Mouse (Mus musculus): ENCODE data around the gene Tesc.

Tesc gene

DNA sequence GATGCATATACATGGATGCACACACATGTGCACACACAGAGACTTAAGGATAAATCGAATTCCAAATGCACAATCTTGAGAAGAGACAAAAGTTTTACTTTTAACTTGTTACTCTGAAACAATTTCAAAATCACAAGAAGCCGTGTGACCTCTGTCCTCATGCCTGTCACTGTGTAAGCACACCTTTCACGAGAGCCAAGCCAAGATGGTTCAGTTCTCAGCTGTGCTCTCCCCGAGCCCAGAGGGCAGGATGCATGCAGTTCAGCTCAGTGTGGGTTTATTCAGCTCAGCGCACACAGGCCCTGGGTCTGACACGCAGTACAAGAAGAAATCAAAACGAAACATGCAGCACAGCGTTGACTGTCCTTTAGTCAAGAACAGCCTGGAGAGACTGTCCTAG is 78.0 kb downstream of the Tesc start:
- in situ Hi-C loops (cut with MboI, MseI): no loop called here

DNA sequence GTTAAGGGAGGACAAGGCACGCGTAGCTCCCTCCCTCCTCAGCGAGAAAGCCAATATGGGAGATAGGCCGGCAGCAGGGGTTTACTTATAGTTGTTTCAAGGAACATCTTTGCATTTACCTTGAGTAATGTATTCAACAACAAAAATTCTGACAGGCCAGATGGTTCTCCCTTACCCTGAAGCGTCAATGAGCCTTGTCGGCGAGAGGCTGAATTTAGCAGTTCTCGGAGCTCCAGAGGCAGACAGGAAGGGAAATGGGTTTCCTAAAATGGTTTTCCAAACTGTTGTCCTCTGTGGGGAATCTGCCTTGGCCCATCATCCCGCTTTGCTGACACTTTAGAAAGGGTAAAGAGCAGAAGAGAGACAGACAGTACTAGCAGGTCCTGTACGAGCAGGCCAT is 79.1 kb downstream of the Tesc start:
- in situ Hi-C loops (cut with MboI, MseI): no loop called here

DNA sequence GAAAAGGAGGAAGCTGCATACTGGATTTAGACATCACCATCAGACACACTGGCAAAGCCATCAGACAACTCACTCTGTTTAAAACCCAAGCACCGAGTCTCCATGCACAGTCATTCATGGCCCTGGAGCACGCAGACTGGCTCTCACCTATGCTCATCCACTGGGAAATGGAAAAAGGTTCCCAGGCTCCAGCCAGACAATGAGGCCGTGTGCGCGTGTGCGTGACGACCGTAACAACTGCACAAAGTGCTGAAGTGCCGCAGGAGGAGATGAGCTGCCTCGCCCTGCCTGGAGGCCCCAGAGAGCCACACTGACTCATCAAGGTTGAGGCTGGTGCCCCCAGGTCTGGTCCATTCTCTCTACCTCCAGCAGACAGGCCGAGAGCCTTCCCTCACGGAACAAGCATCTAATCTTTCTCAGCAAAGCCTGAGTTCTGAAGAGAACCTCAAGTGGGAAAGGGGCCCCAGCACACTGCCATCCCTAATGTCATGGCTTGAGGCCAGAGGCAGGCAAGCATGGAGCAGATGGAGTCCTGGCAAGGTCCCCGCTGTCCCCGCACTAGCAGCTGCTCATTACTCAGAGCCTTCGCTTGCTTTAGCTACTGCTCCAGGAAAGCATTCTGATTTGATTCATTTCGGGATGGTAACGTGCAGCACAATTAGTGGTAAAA is 80.7 kb downstream of the Tesc start:
- in situ Hi-C loops (cut with MboI, MseI): no loop called here

DNA sequence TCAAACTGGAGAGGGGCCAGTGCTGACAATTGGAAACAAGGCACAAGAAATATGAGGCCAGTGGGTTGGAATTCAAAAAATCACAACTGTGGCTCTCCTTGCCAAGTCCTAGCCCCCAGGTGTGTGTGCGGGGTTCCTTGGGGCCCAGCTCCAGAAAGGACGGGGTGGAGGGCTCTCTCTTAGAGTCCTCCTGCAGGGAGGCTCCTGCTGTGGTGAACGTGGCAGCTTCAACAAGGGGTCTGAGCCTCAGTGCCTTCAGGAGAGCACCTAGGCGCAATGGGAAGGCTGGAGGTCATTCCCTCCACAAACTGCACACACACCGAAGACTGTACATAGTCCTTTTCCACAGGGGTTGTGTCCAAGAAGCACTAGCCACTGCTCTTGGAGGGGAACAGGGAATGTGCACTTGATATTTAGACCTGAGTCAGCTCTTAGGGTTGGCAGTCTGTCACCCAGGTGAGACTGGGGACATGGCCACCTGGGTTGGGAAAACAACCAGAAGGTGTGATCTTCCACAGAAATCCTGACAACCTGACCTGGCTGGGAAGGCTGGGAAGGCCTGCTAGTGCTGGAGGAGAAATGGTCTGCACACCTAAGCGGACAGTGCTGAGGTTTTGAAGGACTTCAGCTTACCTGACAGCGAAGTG is 81.4 kb downstream of the Tesc start:
- in situ Hi-C loops (cut with MboI, MseI): no loop called here
